Mouse (Mus musculus) intestine, embryonic 14.5 days (tissue): ENCODE measurements around the gene Ptch2. TPM values are rescaled to one million over a fixed set of nuclear protein-coding genes. Genes with fewer than 3 reads are reported as not detected.
A peak's percentile ranks its signal among the peaks of the same experiment; 100 is the strongest.

Experiments used
- ATAC-seq: fragments of 200-750 bp; cut with Nextera tagmentation; replicated peaks from 2 replicates; pipeline ENCODE4 v1.8.0; 2017; ENCODE audit warnings: low read depth, moderate number of reproducible peaks, moderate TSS enrichment, moderate library complexity; ENCODE audit not compliant: low FRiP score, low TSS enrichment
- DNase-seq: peaks from one replicate; pipeline ENCODE4 v3.0.0-alpha.2; 2018; ENCODE audit warnings: low spot score
- H3K27ac ChIP-seq: fragments of 300-500 bp; sonication (generic); 2 replicates; pipeline ENCODE4 v1.5.1; 2014; ENCODE audit warnings: low read depth, mild to moderate bottlenecking, control low read depth
- H3K27me3 ChIP-seq: fragments of 300-500 bp; sonication (generic); replicated peaks from 2 replicates; pipeline ENCODE4 v1.6.1; 2014; ENCODE audit warnings: low read length, control low read depth; ENCODE audit not compliant: control insufficient read depth, insufficient read depth
- H3K36me3 ChIP-seq: fragments of 300-500 bp; sonication (generic); 2 replicates; pipeline ENCODE4 v1.6.1; 2014; ENCODE audit warnings: low read length, control low read depth; ENCODE audit not compliant: control insufficient read depth, insufficient read depth
- H3K4me1 ChIP-seq: fragments of 300-500 bp; sonication (generic); replicated peaks from 2 replicates; pipeline ENCODE4 v1.6.1; 2014; ENCODE audit warnings: low read length, control low read depth, mixed read lengths; ENCODE audit not compliant: control insufficient read depth, insufficient read depth
- H3K4me2 ChIP-seq: fragments of 300-500 bp; sonication (generic); 2 replicates; pipeline ENCODE4 v1.6.1; 2014; ENCODE audit warnings: low read length
- H3K4me3 ChIP-seq: fragments of 300-500 bp; sonication (generic); 2 replicates; pipeline ENCODE4 v1.5.1; 2014; ENCODE audit warnings: low read depth, low read length, control low read depth, mixed read lengths
- H3K9ac ChIP-seq: fragments of 300-500 bp; sonication (generic); 2 replicates; pipeline ENCODE4 v1.6.1; 2014; ENCODE audit warnings: mild to moderate bottlenecking, low read length
- H3K9me3 ChIP-seq: fragments of 300-500 bp; sonication (generic); 2 replicates; pipeline ENCODE4 v1.6.1; 2016; ENCODE audit warnings: low read length, control low read depth; ENCODE audit not compliant: control insufficient read depth
- WGBS: fragments of 180-500 bp; shearing (Covaris S2); extraction: QIAGEN DNeasy Blood & Tissue Kit; methylation state at CpG from one replicate; pipeline ENCODE4 v1.1.7; 2014; 5-methylcytosine and 5-hydroxymethylcytosine counted together
- polyA plus RNA-seq: library from polyadenylated mRNA; unstranded; fragments of >200 nt; fragmentation: Nextera tagmentation; extraction: Ambion mirVana; gene quantifications from 2 replicates; pipeline ENCODE4 v1.2.1, GENCODE M21; 2014

Ptch2 gene
- polyA plus RNA-seq, 1 experiment from 2014 or later: 8.4 TPM

DNA sequence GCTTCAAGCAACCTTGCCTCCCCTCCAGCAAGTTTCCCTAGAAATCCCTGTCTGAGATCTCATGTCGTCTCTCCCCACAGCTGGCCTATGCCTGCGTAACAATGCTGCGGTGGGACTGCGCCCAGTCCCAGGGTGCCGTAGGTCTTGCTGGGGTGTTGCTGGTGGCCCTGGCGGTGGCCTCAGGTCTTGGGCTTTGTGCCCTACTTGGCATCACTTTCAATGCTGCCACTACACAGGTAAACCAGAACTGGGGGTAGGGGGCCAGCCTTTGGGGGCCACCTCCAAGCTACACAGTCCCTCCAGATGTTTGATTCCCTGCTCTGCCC is 12.6 kb downstream of the Ptch2 start:
- no peaks in the 10 kb centered on the region for H3K9me3 ChIP-seq
- no peak for DNase-seq
- no peak overlapping the region for H3K9ac ChIP-seq
- 95% methylated on average over 6 of the region's 6 CpGs for WGBS
- H3K4me1 ChIP-seq: no peaks in the 10 kb centered on the region
- no peak overlapping the region for H3K4me3 ChIP-seq
- no peak overlapping the region for H3K27ac ChIP-seq
- no peaks in the 10 kb centered on the region for H3K27me3 ChIP-seq
- H3K4me2 ChIP-seq: no peak overlapping the region
- ATAC-seq: no peak
- H3K36me3 ChIP-seq: peaks cover 53% of the 10 kb centered on the region

- Histone ChIP-seq H3K27ac (no peak overlapping the region), H3K4me1 (no peaks in the 10 kb centered on the region), H3K36me3 (peaks cover 59% of the 10 kb centered on the region), H3K9me3 (no peaks in the 10 kb centered on the region), H3K27me3 (no peaks in the 10 kb centered on the region), H3K9ac (no peak overlapping the region), H3K4me3 (no peak overlapping the region), H3K4me2 (no peak overlapping the region)
- ATAC-seq (no peak), DNase-seq (no peak)
- 91% methylated on average over 25 of the region's 25 CpGs for WGBS
These were observed 13.5 kb downstream of the Ptch2 start for GRCm38 (mm10) chr4:117109330-117109729.

DNA sequence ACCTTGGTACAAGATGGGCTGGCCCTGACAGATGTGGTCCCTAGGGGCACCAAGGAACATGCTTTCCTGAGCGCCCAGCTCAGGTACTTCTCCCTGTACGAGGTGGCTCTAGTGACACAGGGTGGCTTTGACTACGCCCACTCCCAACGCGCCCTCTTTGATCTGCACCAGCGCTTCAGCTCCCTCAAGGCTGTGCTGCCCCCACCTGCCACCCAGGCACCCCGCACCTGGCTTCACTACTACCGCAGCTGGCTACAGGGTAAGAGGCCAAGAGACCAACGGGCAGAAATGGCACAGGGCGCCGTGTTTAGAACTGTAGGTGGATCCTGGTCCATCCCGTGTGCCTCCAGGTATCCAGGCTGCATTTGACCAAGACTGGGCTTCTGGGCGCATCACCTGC is 14.4 kb downstream of the Ptch2 start:
- Histone ChIP-seq H3K9ac (no peak overlapping the region), H3K9me3 (no peaks in the 10 kb centered on the region), H3K36me3 (peaks cover 64% of the 10 kb centered on the region), H3K27me3 (no peaks in the 10 kb centered on the region), H3K4me2 (no peak overlapping the region), H3K4me1 (no peaks in the 10 kb centered on the region), H3K4me3 (no peak overlapping the region), H3K27ac (no peak overlapping the region)
- ATAC-seq: no peak
- no peak for DNase-seq
- WGBS: 85% methylated on average over 13 of the region's 13 CpGs

GRCm38 (mm10) chr4:117110985-117111384 is 15.1 kb downstream of the Ptch2 start:
- WGBS: 89% methylated on average over 11 of the region's 11 CpGs
- H3K27ac ChIP-seq: no peak overlapping the region

GRCm38 (mm10) chr4:117113237-117113636 is 17.4 kb downstream of the Ptch2 start:
- Histone ChIP-seq H3K9ac (no peak overlapping the region), H3K4me1 (no peaks in the 10 kb centered on the region), H3K27ac (no peak overlapping the region), H3K36me3 (peaks cover 55% of the 10 kb centered on the region), H3K9me3 (no peaks in the 10 kb centered on the region), H3K4me3 (no peak overlapping the region), H3K27me3 (no peaks in the 10 kb centered on the region), H3K4me2 (no peak overlapping the region)
- ATAC-seq (no peak), DNase-seq (no peak)
- WGBS: 80% methylated on average over 1 of the region's 1 CpGs

More at GRCm38 (mm10) chr4:117110985-117111384, 15.1 kb downstream of the Ptch2 start:
- Histone ChIP-seq H3K9ac (no peak overlapping the region), H3K4me3 (no peak overlapping the region), H3K4me2 (no peak overlapping the region), H3K36me3 (peaks cover 64% of the 10 kb centered on the region), H3K27me3 (no peaks in the 10 kb centered on the region), H3K9me3 (no peaks in the 10 kb centered on the region), H3K4me1 (no peaks in the 10 kb centered on the region)
- ATAC-seq (no peak), DNase-seq (no peak)

DNA sequence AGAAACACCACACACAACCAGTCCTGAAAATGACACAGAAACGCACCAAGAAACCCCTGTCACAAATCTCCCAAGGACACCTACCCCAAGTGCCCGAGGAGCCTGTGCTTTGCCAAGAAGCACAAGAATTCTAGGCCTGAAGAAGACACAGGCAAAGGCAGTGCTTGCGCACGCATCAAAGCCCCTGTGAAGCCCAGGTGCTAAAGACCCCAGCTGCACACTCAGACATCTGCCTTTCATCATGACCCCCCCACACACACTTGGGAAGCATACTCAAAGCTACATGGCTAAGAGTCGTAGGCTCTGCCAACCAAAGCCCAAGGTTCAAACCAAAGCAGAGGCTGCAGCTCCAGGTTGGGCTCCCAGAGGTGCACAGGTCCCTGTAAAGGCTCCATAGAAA is 19.7 kb downstream of the Ptch2 start:
- H3K4me1 ChIP-seq: peaks cover 5% of the 10 kb centered on the region; the same call in 1 of the 2 replicates
- H3K4me2 ChIP-seq: no peak overlapping the region
- DNase-seq: no peak
- H3K9me3 ChIP-seq: no peaks in the 10 kb centered on the region
- WGBS: 87% methylated on average over 5 of the region's 5 CpGs
- no peak overlapping the region for H3K27ac ChIP-seq
- peaks cover 32% of the 10 kb centered on the region for H3K36me3 ChIP-seq
- no peak for ATAC-seq
- H3K27me3 ChIP-seq: no peaks in the 10 kb centered on the region
- H3K4me3 ChIP-seq: no peak overlapping the region
- H3K9ac ChIP-seq: no peak overlapping the region

DNA sequence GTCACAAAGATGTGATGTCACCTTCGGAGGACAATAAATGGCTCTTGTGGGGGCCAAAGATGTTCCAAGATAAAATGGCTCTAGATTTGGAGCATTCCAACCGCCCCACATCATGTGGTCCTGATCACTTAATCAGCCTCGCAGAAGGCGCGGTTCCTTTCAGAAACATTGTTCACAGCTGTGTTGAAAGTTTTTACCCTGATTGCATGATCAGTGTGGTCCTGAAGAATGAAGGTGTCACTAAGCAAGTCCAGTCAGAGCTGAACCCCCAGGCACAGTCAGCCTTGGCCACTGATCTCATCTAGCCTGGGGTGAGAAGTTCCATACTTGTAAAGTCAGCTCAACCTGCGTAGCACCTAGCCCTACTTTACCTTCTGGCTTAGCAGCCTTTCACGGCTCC is 22.1 kb downstream of the Ptch2 start:
- DNase-seq: no peak
- Histone ChIP-seq H3K27ac (no peak overlapping the region), H3K9me3 (no peaks in the 10 kb centered on the region), H3K36me3 (peaks cover 16% of the 10 kb centered on the region; the same call in 1 of the 2 replicates), H3K27me3 (no peaks in the 10 kb centered on the region), H3K4me3 (no peak overlapping the region), H3K4me1 (peaks cover 11% of the 10 kb centered on the region; the same call in 1 of the 2 replicates), H3K9ac (no peak overlapping the region), H3K4me2 (no peak overlapping the region)
- WGBS: 97% methylated on average over 7 of the region's 7 CpGs
- no peak for ATAC-seq

GRCm38 (mm10) chr4:117119636-117120035 is 23.8 kb downstream of the Ptch2 start:
- Histone ChIP-seq H3K27me3 (no peaks in the 10 kb centered on the region), H3K27ac (peak overlapping the region; percentile 93), H3K4me2 (peak overlapping the region; percentile 100), H3K9me3 (no peaks in the 10 kb centered on the region), H3K4me3 (peak overlapping the region; percentile 69), H3K4me1 (peaks cover 15% of the 10 kb centered on the region; the same call in 1 of the 2 replicates), H3K36me3 (peaks cover 2% of the 10 kb centered on the region; the same call in 1 of the 2 replicates), H3K9ac (peak overlapping the region; percentile 72)
- WGBS: 78% methylated on average over 5 of the region's 5 CpGs
- ATAC-seq (no peak), DNase-seq (no peak)

DNA sequence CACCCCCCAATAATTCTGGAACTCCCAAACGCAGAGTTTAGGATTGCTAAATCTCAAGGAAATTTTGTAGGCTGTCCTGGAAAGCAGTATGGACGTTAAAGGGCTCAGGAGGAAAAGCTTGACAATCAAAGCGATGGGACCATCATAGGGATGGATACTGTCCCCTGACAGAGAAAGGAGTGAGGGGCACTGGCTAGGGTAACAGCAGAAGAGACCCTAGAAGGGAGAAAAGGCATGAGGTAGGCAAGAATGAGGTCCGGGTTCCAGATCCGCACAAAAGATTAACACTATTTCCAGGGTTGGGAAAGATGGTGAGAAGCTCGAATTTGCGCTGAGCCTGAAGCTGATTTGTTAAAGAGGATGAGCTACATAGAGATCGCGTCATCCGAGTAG is 24.2 kb downstream of the Ptch2 start:
- H3K27me3 ChIP-seq: no peaks in the 10 kb centered on the region
- H3K36me3 ChIP-seq: no peaks in the 10 kb centered on the region
- 5% methylated on average over 10 of the region's 10 CpGs for WGBS
- peak; percentile 62 for DNase-seq
- H3K4me1 ChIP-seq: peaks cover 19% of the 10 kb centered on the region
- H3K4me3 ChIP-seq: peak overlapping the region; percentile 69
- H3K27ac ChIP-seq: peak overlapping the region; percentile 93
- H3K9ac ChIP-seq: peak overlapping the region; percentile 72
- ATAC-seq: no peak; the same call in 1 of the 2 replicates
- H3K4me2 ChIP-seq: peak overlapping the region; percentile 100
- no peaks in the 10 kb centered on the region for H3K9me3 ChIP-seq
